Mouse (Mus musculus) liver, embryonic 11.5 days (tissue): Measurements from ENCODE around the gene Zfp512b. TPM values are rescaled to one million over a fixed set of nuclear protein-coding genes. Genes with fewer than 3 reads are reported as not detected.

ENCODE experiments used
- ATAC-seq: fragments of 200-750 bp; cut with Nextera tagmentation; replicated peaks from 2 replicates; pipeline ENCODE4 v1.8.0; 2017; ENCODE audit warnings: moderate number of reproducible peaks, mild to moderate bottlenecking, moderate TSS enrichment, moderate library complexity; ENCODE audit not compliant: low FRiP score
- DNase-seq: peaks from one replicate; pipeline ENCODE4 v3.0.0-alpha.2; 2017; ENCODE audit warnings: low spot score
- H3K27ac ChIP-seq: fragments of 300-500 bp; sonication (generic); 2 replicates; pipeline ENCODE4 v1.5.1; 2014; ENCODE audit warnings: mild to moderate bottlenecking, low read depth, low read length, control low read depth
- H3K27me3 ChIP-seq: fragments of 300-500 bp; sonication (generic); replicated peaks from 2 replicates; pipeline ENCODE4 v1.6.1; 2014; ENCODE audit warnings: low read length, mixed read lengths; ENCODE audit not compliant: control insufficient read depth, insufficient read depth
- H3K36me3 ChIP-seq: fragments of 300-500 bp; sonication (generic); 2 replicates; pipeline ENCODE4 v1.6.1; 2014; ENCODE audit warnings: mild to moderate bottlenecking, low read length, moderate library complexity, mixed read lengths; ENCODE audit not compliant: control insufficient read depth, insufficient read depth
- H3K4me1 ChIP-seq: fragments of 300-500 bp; sonication (generic); replicated peaks from 2 replicates; pipeline ENCODE4 v1.6.1; 2014; ENCODE audit warnings: low read length, mixed read lengths; ENCODE audit not compliant: control insufficient read depth, insufficient read depth
- H3K4me2 ChIP-seq: fragments of 300-500 bp; sonication (generic); 2 replicates; pipeline ENCODE4 v1.6.1; 2014; ENCODE audit warnings: mild to moderate bottlenecking, control low read depth, moderate library complexity
- H3K4me3 ChIP-seq: fragments of 300-500 bp; sonication (generic); 2 replicates; pipeline ENCODE4 v1.5.1; 2014; ENCODE audit warnings: low read depth, low read length, control low read depth
- H3K9ac ChIP-seq: fragments of 300-500 bp; sonication (generic); 2 replicates; pipeline ENCODE4 v1.6.1; 2014; ENCODE audit warnings: low read depth, low read length, control low read depth
- H3K9me3 ChIP-seq: fragments of 300-500 bp; sonication (generic); 2 replicates; pipeline ENCODE4 v1.6.1; 2016; ENCODE audit warnings: low read length, inconsistent platforms, mixed read lengths; ENCODE audit not compliant: control insufficient read depth
- WGBS: fragments of 180-500 bp; shearing (Covaris S2); extraction: QIAGEN DNeasy Blood & Tissue Kit; methylation state at CpG from one replicate; pipeline ENCODE4 v1.1.7; 2014; 5-methylcytosine and 5-hydroxymethylcytosine counted together
- polyA plus RNA-seq: library from polyadenylated mRNA; unstranded; fragments of >200 nt; fragmentation: Nextera tagmentation; extraction: Ambion mirVana; gene quantifications from 2 replicates; pipeline ENCODE4 v1.2.1, GENCODE M21; 2014

Gene Zfp512b
- polyA plus RNA-seq, 1 experiment from 2014 or later, result 31.2 TPM

- DNase-seq (peak; percentile 23), ATAC-seq (no peak)
- Histone ChIP-seq H3K9me3 (no peaks in the 10 kb centered on the region), H3K9ac (no peak overlapping the region), H3K4me1 (peaks cover 9% of the 10 kb centered on the region), H3K27me3 (no peaks in the 10 kb centered on the region), H3K27ac (no peak overlapping the region), H3K36me3 (peaks cover 48% of the 10 kb centered on the region), H3K4me2 (no peak overlapping the region), H3K4me3 (no peak overlapping the region)
- 89% methylated on average over 5 of the region's 5 CpGs for WGBS
Observed at GRCm38 (mm10) chr2:181585506-181585905, 7.1 kb downstream of the Zfp512b start.

GRCm38 (mm10) chr2:181584411-181584942, 8.1 kb downstream of the Zfp512b start, which contains the start of gene Uckl1:
Gene Uckl1, minus strand, starts transcription at chr2:181584892.
- DNase-seq (no peak), ATAC-seq (no peak)
- Histone ChIP-seq H3K9ac (no peak within 1 kb of the TSS), H3K9me3 (no peaks in the 10 kb centered on the region), H3K4me3 (no peak within 1 kb of the TSS), H3K27ac (no peak within 1 kb of the TSS), H3K27me3 (no peaks in the 10 kb centered on the region), H3K36me3 (peaks cover 42% of the 10 kb centered on the region), H3K4me2 (no peak within 1 kb of the TSS), H3K4me1 (peaks cover 16% of the 10 kb centered on the region)
- 88% methylated on average over 4 of the region's 4 CpGs for WGBS

GRCm38 (mm10) chr2:181583460-181584257, 8.9 kb downstream of the Zfp512b start:
- WGBS, result 87% methylated on average over 3 of the region's 3 CpGs
- peaks cover 35% of the 10 kb centered on the region for H3K36me3 ChIP-seq
- no peaks in the 10 kb centered on the region for H3K27me3 ChIP-seq
- no peak overlapping the region for H3K9ac ChIP-seq
- DNase-seq, result peak; percentile 27
- no peak for ATAC-seq
- no peak overlapping the region for H3K4me3 ChIP-seq
- H3K27ac ChIP-seq, result no peak overlapping the region
- peaks cover 24% of the 10 kb centered on the region for H3K4me1 ChIP-seq
- H3K9me3 ChIP-seq, result no peaks in the 10 kb centered on the region
- H3K4me2 ChIP-seq, result no peak overlapping the region

GRCm38 (mm10) chr2:181582939-181583338, 9.7 kb downstream of the Zfp512b start:
- Histone ChIP-seq H3K36me3 (peaks cover 29% of the 10 kb centered on the region), H3K27me3 (no peaks in the 10 kb centered on the region), H3K9ac (no peak overlapping the region), H3K4me1 (peaks cover 32% of the 10 kb centered on the region), H3K4me3 (no peak overlapping the region), H3K4me2 (no peak overlapping the region), H3K9me3 (no peaks in the 10 kb centered on the region), H3K27ac (no peak overlapping the region)
- DNase-seq (peak; percentile 27), ATAC-seq (no peak)
- 94% methylated on average over 1 of the region's 1 CpGs for WGBS

- H3K27me3 ChIP-seq, result no peaks in the 10 kb centered on the region
- peak overlapping the region; percentile 91; the same call in 1 of the 2 replicates for H3K9ac ChIP-seq
- DNase-seq, result peak; percentile 28
- no peaks in the 10 kb centered on the region for H3K9me3 ChIP-seq
- peaks cover 26% of the 10 kb centered on the region for H3K36me3 ChIP-seq
- ATAC-seq, result no peak
- H3K4me3 ChIP-seq, result peak overlapping the region; percentile 78; the same call in 1 of the 2 replicates
- peaks cover 37% of the 10 kb centered on the region for H3K4me1 ChIP-seq
- H3K4me2 ChIP-seq, result peak overlapping the region; percentile 77
- 0 out of 2 replicates have a peak overlapping the region, but pooled peaks have one; percentile 19 for H3K27ac ChIP-seq
- 88% methylated on average over 2 of the region's 2 CpGs for WGBS
Observed at GRCm38 (mm10) chr2:181582358-181582757, 10.2 kb downstream of the Zfp512b start.

GRCm38 (mm10) chr2:181581402-181582120, 11.0 kb downstream of the Zfp512b start:
- Histone ChIP-seq H3K4me2 (peak overlapping the region; percentile 77), H3K27ac (peak overlapping the region; percentile 95), H3K36me3 (peaks cover 19% of the 10 kb centered on the region), H3K9ac (peak overlapping the region; percentile 91), H3K4me1 (peaks cover 45% of the 10 kb centered on the region), H3K4me3 (peak overlapping the region; percentile 78), H3K27me3 (no peaks in the 10 kb centered on the region), H3K9me3 (no peaks in the 10 kb centered on the region)
- DNase-seq, result peak; percentile 85
- WGBS, result under 1% methylated on average over 49 of the region's 49 CpGs
- peak; percentile 78 for ATAC-seq

GRCm38 (mm10) chr2:181581016-181581401, 11.6 kb downstream of the Zfp512b start:
- peak; percentile 85 for DNase-seq
- peaks cover 48% of the 10 kb centered on the region for H3K4me1 ChIP-seq
- H3K9me3 ChIP-seq, result no peaks in the 10 kb centered on the region
- peak overlapping the region; percentile 91 for H3K9ac ChIP-seq
- H3K36me3 ChIP-seq, result peaks cover 14% of the 10 kb centered on the region
- ATAC-seq, result peak; percentile 79
- no peaks in the 10 kb centered on the region for H3K27me3 ChIP-seq
- under 1% methylated on average over 11 of the region's 11 CpGs for WGBS
- H3K4me3 ChIP-seq, result peak overlapping the region; percentile 78
- H3K27ac ChIP-seq, result peak overlapping the region; percentile 95
- H3K4me2 ChIP-seq, result peak overlapping the region; percentile 77

- peak overlapping the region; percentile 78 for H3K4me3 ChIP-seq
- peaks cover 48% of the 10 kb centered on the region for H3K4me1 ChIP-seq
- peak overlapping the region; percentile 95 for H3K27ac ChIP-seq
- H3K27me3 ChIP-seq, result no peaks in the 10 kb centered on the region
- WGBS, result 71% methylated on average over 5 of the region's 5 CpGs
- peaks cover 10% of the 10 kb centered on the region for H3K36me3 ChIP-seq
- no peak for ATAC-seq
- H3K4me2 ChIP-seq, result peak overlapping the region; percentile 77
- H3K9me3 ChIP-seq, result no peaks in the 10 kb centered on the region
- H3K9ac ChIP-seq, result peak overlapping the region; percentile 91
- DNase-seq, result no peak
Observed at GRCm38 (mm10) chr2:181580131-181580772, 12.4 kb downstream of the Zfp512b start.
